Mouse (Mus musculus): ENCODE measurements around the gene Vwa3b. TPM values are rescaled to one million over a fixed set of nuclear protein-coding genes. Genes with fewer than 3 reads are reported as not detected.

Gene Vwa3b
- polyA plus RNA-seq, 1 experiment = not detected

DNA sequence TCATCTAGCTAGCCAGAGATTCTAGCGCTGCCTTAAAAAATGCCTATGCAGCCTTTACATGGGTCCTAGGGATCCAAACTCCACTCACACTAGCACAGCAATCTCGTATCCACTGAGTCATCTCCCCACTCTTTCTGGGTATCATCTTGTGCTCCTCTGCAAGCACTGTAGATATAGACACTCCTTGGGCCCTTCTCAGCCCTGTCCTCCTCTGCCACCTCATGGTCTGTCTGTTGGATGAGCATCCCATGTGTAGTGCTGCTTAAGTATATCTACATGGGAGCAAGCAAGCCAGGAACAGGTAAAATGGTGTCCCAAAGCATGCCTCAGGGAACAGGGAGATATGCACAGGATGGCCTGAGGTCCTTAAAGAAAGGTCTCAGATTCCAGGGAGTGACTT, 151.5 kb downstream of the Vwa3b start:
- Histone ChIP-seq H3K4me1 (ENCODE audit: control insufficient read depth, insufficient read depth, insufficient read length, low read length) (no peaks in the 10 kb centered on the region), H3K4me3 (ENCODE audit: insufficient read depth, low read depth, low read length) (no peak overlapping the region), H3K27ac (replicated peaks; ENCODE audit: low read depth, low read length) (no peak overlapping the region)

DNA sequence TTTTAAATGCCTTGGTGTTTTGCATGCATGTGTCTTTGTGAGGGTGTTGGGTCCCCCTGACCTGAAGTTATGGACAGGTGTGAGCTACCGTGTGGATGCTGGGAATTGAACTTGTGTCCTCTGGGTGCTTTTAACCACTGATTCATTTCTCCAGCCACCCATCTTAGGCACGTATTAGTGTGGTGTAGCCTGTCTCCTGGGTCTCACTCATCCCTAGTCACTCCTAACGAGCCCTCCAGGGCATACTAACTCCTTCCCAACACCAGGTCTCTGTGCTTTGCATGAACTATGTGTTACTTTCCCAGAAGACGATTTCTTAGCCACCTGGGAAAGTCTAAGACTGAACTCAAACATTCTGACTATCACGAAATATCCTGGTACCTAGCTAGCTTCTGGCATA, 153.5 kb downstream of the Vwa3b start:
- no peak overlapping the region for H3K4me3 ChIP-seq (ENCODE audit: insufficient read depth, low read depth, low read length)
- no peaks in the 10 kb centered on the region for H3K4me1 ChIP-seq (ENCODE audit: control insufficient read depth, insufficient read depth, insufficient read length, low read length)
- no peak overlapping the region for H3K27ac ChIP-seq (replicated peaks; ENCODE audit: low read depth, low read length)

DNA sequence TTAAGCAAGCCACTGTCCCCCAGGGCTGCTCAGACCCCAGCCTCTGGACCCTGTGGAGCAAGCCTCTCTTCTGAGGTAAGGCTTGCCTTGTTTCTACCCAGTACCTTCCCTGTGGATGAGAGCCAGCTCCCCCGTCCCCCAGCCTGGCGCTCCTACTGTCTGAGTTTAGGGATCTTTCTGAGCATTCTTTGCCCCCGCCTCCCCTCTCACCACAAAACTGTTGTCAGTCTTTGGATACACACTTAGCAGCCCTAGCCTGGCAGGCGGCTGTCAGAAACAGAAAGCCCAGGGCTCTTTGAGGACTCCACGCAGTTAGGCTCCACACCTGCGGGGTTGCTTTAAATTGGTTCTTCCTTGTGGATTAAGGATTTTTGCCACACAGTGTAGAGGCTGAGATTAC, 160.7 kb downstream of the Vwa3b start:
- Histone ChIP-seq H3K4me1 (ENCODE audit: control insufficient read depth, insufficient read depth, insufficient read length, low read length) (no peaks in the 10 kb centered on the region), H3K4me3 (ENCODE audit: insufficient read depth, low read depth, low read length) (no peak overlapping the region)

DNA sequence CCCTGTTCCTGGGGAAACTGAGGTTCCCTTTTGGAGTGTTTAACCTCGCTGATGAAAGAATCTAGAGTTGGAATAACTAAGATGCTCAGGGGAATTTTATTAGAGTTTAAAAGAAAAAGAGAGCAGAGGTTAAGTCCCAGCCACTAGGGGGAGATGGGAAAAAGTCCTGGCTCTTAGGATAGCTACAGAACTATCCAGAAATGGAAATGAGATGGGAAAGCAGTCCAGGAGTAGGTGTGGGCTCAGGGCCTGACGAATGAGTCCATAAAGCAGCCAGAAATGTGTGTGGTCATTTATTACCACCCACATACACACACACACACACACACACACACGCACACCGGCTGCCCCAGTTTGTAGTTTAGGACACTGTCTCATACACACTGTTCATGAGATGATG, 168.2 kb downstream of the Vwa3b start:
- no peak overlapping the region for H3K4me3 ChIP-seq (ENCODE audit: insufficient read depth, low read depth, low read length)
- H3K4me1 ChIP-seq (ENCODE audit: control insufficient read depth, insufficient read depth, insufficient read length, low read length) = no peaks in the 10 kb centered on the region
- no peak overlapping the region for H3K27ac ChIP-seq (replicated peaks; ENCODE audit: low read depth, low read length)

More for the DNA sequence above, 160.7 kb downstream of the Vwa3b start:
- H3K27ac ChIP-seq (replicated peaks; ENCODE audit: low read depth, low read length) = no peak overlapping the region

DNA sequence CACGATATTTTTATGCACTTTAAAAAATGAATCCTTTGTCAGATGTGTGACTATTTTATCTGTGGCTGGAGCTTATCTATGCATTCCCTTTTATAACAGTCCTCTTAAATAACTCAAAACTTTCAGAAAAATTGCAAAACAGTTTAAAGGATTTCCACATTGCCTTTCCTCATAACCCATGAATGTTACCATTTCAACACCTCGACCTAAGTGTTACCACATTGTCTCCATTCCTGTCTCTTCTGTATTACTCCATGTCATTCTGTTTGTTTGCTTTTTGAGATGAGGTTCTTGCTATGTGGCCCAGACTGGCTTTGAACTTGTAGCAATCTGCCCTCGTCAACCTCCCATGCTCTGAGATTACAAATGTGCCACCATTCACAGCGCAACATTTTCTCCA, 175.0 kb downstream of the Vwa3b start:
- Histone ChIP-seq H3K4me1 (ENCODE audit: control insufficient read depth, insufficient read depth, insufficient read length, low read length) (no peaks in the 10 kb centered on the region), H3K4me3 (ENCODE audit: insufficient read depth, low read depth, low read length) (no peak overlapping the region), H3K27ac (replicated peaks; ENCODE audit: low read depth, low read length) (peak overlapping the region; percentile 24; the same call in 1 of the 2 replicates)

DNA sequence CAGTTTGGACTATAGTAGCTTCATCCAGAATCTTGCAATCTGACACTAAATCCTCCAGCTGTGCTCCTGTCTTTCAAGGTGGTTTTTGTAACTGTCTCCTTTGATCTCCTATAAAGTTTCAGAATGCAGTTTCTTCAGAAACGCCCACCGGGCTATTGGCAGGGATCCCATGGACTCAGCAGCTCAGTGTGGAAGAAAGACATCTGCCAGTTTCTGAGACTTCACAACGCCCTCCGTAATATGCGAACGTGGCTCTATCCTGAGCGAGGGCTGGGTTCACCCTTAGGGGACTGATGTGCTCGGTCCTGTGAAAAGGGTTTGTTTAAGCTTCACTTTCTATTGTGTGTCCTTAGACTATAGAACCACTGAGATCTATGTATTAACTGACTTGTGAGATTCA, 181.3 kb downstream of the Vwa3b start:
- H3K4me1 ChIP-seq (ENCODE audit: control insufficient read depth, insufficient read depth, insufficient read length, low read length) = no peaks in the 10 kb centered on the region
- H3K27ac ChIP-seq (replicated peaks; ENCODE audit: low read depth, low read length) = no peak overlapping the region
- H3K4me3 ChIP-seq (ENCODE audit: insufficient read depth, low read depth, low read length) = no peak overlapping the region

DNA sequence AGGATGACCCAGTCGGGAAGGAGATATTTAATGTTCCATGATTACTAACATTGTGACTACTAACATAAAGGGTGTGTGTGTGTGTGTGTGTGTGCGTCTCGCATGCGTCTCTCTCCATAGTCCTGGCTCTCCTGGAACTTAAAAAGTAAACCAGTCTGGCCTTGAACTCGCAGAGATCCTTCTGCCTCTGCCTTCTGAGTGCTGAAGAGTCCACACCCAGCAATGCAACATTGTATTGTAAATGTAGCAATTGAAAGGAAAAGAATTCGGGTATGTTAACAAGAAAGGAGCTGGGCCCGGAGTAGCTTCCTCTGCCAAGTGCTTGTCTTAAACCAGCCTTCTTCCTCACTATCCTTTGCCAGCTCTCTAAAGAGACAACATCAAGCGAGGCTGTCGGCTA, 186.0 kb downstream of the Vwa3b start:
- no peaks in the 10 kb centered on the region for H3K4me1 ChIP-seq (ENCODE audit: control insufficient read depth, insufficient read depth, insufficient read length, low read length)
- H3K4me3 ChIP-seq (ENCODE audit: insufficient read depth, low read depth, low read length) = no peak overlapping the region
- no peak overlapping the region for H3K27ac ChIP-seq (replicated peaks; ENCODE audit: low read depth, low read length)

DNA sequence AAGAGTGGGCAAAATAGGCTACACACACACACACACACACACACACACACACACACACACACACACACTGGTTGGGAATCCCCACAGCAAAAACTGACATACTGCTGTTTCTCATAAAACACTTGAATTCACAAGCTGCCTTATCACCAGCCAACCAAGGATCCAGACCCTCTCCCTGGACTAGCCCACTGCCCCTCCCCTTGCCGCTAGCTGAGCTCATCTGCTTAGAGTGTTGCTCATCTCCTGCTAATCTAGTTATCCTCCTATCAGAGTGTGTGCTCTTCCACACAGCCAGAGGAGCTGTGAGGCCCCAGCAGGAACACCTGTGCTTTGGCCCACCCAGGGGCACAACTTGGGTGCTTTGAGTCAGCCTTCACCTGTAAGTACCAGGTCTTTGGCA, 187.7 kb downstream of the Vwa3b start, which contains the start of gene Cnga3:
Gene Cnga3 (plus strand): TSS at position 291 of the 400 bp plus-strand sequence.
- no peak within 1 kb of the TSS for H3K4me3 ChIP-seq (ENCODE audit: insufficient read depth, low read depth, low read length)
- no peak within 1 kb of the TSS for H3K27ac ChIP-seq (replicated peaks; ENCODE audit: low read depth, low read length)

DNA sequence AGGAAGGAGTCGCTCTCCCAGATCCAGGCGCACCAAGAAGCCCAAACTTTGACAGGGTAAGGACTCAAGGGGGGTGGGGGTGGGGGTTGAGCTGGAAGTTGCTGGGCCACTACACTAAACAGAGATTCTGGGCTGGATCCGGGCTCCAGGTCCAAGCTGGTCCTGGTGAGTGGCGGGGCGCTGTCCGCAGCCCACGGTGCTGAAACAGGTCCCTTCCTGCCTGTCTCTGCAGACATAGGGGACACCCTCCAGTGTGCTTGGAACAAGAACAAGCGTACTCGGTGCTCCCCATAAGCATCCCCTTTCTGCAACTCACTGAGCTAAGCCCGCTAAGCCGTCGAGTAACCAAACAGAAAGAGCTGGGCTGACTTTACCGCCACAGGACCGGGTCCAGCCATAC, 192.0 kb downstream of the Vwa3b start:
- Histone ChIP-seq H3K27ac (replicated peaks; ENCODE audit: low read depth, low read length) (no peak overlapping the region), H3K4me1 (ENCODE audit: control insufficient read depth, insufficient read depth, insufficient read length, low read length) (no peaks in the 10 kb centered on the region), H3K4me3 (ENCODE audit: insufficient read depth, low read depth, low read length) (no peak overlapping the region)

More for the DNA sequence above, 187.7 kb downstream of the Vwa3b start, which contains the start of gene Cnga3:
- H3K4me1 ChIP-seq (ENCODE audit: control insufficient read depth, insufficient read depth, insufficient read length, low read length) = no peaks in the 10 kb centered on the region

DNA sequence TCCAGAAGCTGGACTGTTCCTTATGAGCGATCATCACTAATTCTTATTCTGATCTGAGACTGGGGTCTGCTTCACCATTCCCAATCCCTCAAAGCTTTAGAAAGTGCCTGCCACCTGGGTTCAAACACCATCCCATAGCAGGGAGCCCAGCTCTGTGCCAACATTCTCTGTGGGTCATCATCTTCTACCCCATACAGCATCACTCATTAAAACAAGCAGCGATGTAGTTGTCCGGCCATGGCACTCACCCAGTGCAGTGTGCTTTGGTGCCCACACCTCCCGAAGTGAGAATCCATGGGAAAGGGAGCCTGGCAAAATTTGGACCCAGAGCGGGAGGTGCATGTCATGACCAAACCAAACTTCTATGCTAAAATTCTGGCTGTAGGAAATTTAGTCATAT, 193.2 kb downstream of the Vwa3b start:
- Histone ChIP-seq H3K27ac (replicated peaks; ENCODE audit: low read depth, low read length) (no peak overlapping the region), H3K4me1 (ENCODE audit: control insufficient read depth, insufficient read depth, insufficient read length, low read length) (no peaks in the 10 kb centered on the region), H3K4me3 (ENCODE audit: insufficient read depth, low read depth, low read length) (no peak overlapping the region)

DNA sequence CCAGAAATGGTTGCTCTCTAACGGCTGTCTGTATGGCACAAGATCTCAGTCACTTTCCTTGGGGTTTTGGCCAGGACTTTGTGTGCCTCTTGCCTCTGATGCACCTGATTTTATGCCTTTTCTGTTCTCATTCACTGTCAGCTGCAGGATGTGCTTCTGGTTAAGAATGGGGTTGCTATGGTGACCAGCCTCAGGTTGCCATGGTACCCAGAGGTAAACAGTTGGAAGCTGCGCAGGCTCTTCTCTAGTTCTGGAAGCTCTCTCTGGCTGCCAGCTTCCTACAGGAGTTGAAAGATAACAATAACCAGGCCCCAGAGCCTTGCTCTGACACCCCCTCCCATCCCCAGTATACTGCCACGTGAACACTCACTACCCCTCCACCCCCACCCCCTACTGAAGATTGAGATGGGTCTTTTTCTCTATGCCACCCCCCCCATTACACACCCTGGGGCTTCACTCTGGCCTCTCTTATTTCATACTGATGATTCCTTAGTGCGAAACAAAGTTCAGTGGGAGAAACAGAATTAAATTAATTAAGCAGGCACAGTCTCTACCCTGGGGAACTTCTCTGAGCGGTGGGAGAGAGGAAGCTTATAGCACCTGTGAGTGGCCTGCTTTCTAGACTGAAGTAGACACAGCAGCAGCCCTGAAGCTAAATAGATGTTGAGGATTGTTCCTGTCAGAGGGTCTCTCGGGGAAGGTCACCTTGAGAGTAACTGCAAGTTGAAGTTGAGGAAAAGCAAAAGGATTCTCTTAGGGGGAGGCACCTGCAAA, 193.9 kb downstream of the Vwa3b start:
- H3K4me3 ChIP-seq (ENCODE audit: insufficient read depth, low read depth, low read length) = no peak overlapping the region
- no peaks in the 10 kb centered on the region for H3K4me1 ChIP-seq (ENCODE audit: control insufficient read depth, insufficient read depth, insufficient read length, low read length)
- H3K27ac ChIP-seq (replicated peaks; ENCODE audit: low read depth, low read length) = no peak overlapping the region

DNA sequence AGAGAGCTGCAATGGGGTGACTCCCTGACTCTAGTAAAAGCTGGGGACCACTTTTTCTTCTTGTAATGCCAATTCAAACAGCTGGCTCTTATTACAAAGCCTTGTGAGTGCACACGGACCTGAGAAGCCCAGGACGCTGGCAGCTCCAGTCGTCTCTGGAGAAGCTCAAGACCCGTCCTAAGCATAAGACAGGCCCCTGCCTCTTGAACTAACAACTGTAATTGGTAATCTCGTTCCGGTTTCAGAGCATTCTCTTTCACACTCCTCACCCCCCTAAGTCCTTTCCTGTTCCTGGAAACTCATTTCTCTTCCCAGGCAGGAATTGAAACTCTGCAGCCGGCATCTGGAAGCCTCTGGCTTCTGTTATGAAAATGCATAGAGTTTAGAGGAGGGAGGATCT, 195.6 kb downstream of the Vwa3b start:
- Histone ChIP-seq H3K27ac (replicated peaks; ENCODE audit: low read depth, low read length) (no peak overlapping the region), H3K4me3 (ENCODE audit: insufficient read depth, low read depth, low read length) (no peak overlapping the region), H3K4me1 (ENCODE audit: control insufficient read depth, insufficient read depth, insufficient read length, low read length) (no peaks in the 10 kb centered on the region)

DNA sequence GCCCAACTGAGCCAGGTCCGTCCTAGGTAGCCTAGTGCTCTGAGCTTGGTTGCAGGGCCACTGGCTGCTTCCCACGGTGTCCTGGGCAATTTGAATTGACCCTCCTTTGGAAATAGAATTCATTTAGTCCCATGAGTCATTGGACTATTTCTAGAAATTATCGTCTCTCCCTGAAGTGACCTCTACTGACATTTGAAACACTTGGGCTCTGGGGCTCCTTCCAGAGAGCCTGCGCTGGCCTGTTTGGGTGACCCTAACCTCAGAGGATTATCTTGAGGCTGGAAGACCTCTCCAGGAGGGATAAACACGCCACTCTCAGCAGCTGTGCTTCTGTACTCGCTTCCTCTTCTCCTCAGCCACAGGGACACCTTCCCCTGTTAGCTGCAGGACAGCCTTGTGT, 204.0 kb downstream of the Vwa3b start:
- Histone ChIP-seq H3K27ac (replicated peaks; ENCODE audit: low read depth, low read length) (peak overlapping the region; percentile 66), H3K4me3 (ENCODE audit: insufficient read depth, low read depth, low read length) (no peak overlapping the region), H3K4me1 (ENCODE audit: control insufficient read depth, insufficient read depth, insufficient read length, low read length) (peaks cover 3% of the 10 kb centered on the region)

DNA sequence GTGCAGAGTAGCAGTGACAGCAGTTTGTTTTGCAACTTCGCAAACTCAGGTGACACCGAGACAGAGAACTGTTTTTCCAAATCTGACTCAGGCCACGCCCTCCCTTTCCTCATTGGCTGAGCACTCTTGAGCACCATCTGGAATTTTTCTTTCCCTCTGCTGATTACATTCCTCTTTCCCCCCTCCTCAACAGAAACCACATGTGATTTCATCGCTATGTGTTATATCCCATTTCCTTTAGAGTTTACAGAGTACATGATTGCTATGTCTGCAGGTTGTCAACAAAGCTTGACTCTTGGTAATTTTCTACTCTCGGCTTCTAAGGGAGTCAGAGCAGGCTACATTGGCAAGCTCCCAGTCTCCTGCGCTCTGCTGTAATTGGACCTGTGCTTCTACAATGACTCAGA, 204.9 kb downstream of the Vwa3b start:
- Histone ChIP-seq H3K4me3 (ENCODE audit: insufficient read depth, low read depth, low read length) (no peak overlapping the region), H3K4me1 (ENCODE audit: control insufficient read depth, insufficient read depth, insufficient read length, low read length) (peaks cover 3% of the 10 kb centered on the region), H3K27ac (replicated peaks; ENCODE audit: low read depth, low read length) (peak overlapping the region; percentile 35; the same call in 1 of the 2 replicates)

Measured in brown adipose tissue, adult 24 weeks (tissue).